Mouse (Mus musculus) cerebellum, adult 2 months (tissue): Measurements from ENCODE around the gene Bora. TPM values are rescaled to one million over a fixed set of nuclear protein-coding genes. Genes with fewer than 3 reads are reported as not detected.
A peak's percentile ranks its signal among the peaks of the same experiment; 100 is the strongest.

ENCODE experiments used
- DNase-seq, 2 experiments: peaks; one replicate each; pipeline ENCODE4 v3.0.0; 2021
- H3K27ac ChIP-seq: fragments of 200-500 bp; 2 replicates; pipeline ENCODE4 v1.5.1; 2012; ENCODE audit warnings: low read length, control low read depth, inconsistent platforms; ENCODE audit not compliant: insufficient read depth
- H3K27me3 ChIP-seq: fragments of 200-500 bp; 2 replicates; pipeline ENCODE4 v1.6.1; 2012; ENCODE audit warnings: inconsistent platforms, mild to moderate bottlenecking, low read length, moderate library complexity; ENCODE audit not compliant: control insufficient read depth, insufficient read depth
- H3K4me1 ChIP-seq: fragments of 200-500 bp; 2 replicates; pipeline ENCODE4 v1.6.1; 2011; ENCODE audit warnings: low read length; ENCODE audit not compliant: control insufficient read depth, insufficient read depth
- H3K4me3 ChIP-seq: fragments of 200-500 bp; replicated peaks from 2 replicates; pipeline ENCODE3; 2011; ENCODE audit warnings: mild to moderate bottlenecking, low read depth, low read length, control low read depth; ENCODE audit not compliant: insufficient read depth
- CTCF ChIP-seq: fragments of 200-500 bp; IDR thresholded peaks from 2 replicates; pipeline ENCODE4 v1.5.1; 2011; ENCODE audit warnings: low read depth, mild to moderate bottlenecking, control low read depth, low read length, moderate library complexity, borderline replicate concordance; ENCODE audit not compliant: insufficient read depth
- POLR2A ChIP-seq: fragments of 200-500 bp; IDR thresholded peaks from 2 replicates; pipeline ENCODE4 v1.6.1; 2011; ENCODE audit warnings: low read length, control low read depth, borderline replicate concordance; ENCODE audit not compliant: insufficient read depth
- WGBS: fragments of 180-500 bp; shearing (Covaris S2); methylation state at CpG from one replicate; pipeline ENCODE4 v1.1.7; 2018; 5-methylcytosine and 5-hydroxymethylcytosine counted together
- polyA plus RNA-seq: library from polyadenylated mRNA; depleted of rRNA; stranded (reverse); fragments of >200 nt; gene quantifications from 2 replicates; pipeline ENCODE4 v1.2.3, GENCODE M21; 2012; rRNA removed

The Bora gene
- polyA plus RNA-seq = 4.2 and 4.3 TPM in 2 replicates

- DNase-seq = peak; percentile 94
- Histone ChIP-seq H3K4me1 (peaks cover 8% of the 10 kb centered on the region), H3K27me3 (no peaks in the 10 kb centered on the region), H3K4me3 (peak within 1 kb of the TSS; percentile 99), H3K27ac (peak within 1 kb of the TSS; percentile 45)
- TF ChIP-seq CTCF = no peak
- TF ChIP-seq POLR2A = 0 out of 2 replicates have a peak, but pooled peaks have one; percentile 29
- under 1% methylated on average over 80 of the region's 81 CpGs for WGBS
Observed at GRCm38 (mm10) chr14:99046031-99046781, at the start of gene Bora, which contains the start of gene Mzt1. Gene Bora, plus strand, starts transcription at chr14:99046222. Gene Mzt1, minus strand, starts transcription at chr14:99046134.

GRCm38 (mm10) chr14:99010224-99010919 is 35.6 kb upstream of the Bora start:
- no peak for TF ChIP-seq CTCF
- TF ChIP-seq POLR2A = no peak
- peak in 1 of 2 experiments; percentile 14 for DNase-seq
- Histone ChIP-seq H3K4me1 (no peaks in the 10 kb centered on the region), H3K27ac (no peak overlapping the region), H3K27me3 (no peaks in the 10 kb centered on the region), H3K4me3 (no peak overlapping the region)
- 17% methylated on average over 8 of the region's 8 CpGs for WGBS

- 26% methylated on average over 2 of the region's 2 CpGs for WGBS
- no peak overlapping the region for H3K27ac ChIP-seq
- H3K4me1 ChIP-seq = no peaks in the 10 kb centered on the region
- H3K4me3 ChIP-seq = no peak overlapping the region
- no peak for DNase-seq
- no peak for TF ChIP-seq POLR2A
- TF ChIP-seq CTCF = no peak
- H3K27me3 ChIP-seq = no peaks in the 10 kb centered on the region
Observed at GRCm38 (mm10) chr14:99010920-99011313, 35.1 kb upstream of the Bora start.

GRCm38 (mm10) chr14:99018691-99019090 is 27.3 kb upstream of the Bora start:
- Histone ChIP-seq H3K4me1 (no peaks in the 10 kb centered on the region), H3K27ac (no peak overlapping the region), H3K4me3 (no peak overlapping the region), H3K27me3 (no peaks in the 10 kb centered on the region)
- WGBS = 93% methylated on average over 7 of the region's 7 CpGs
- TF ChIP-seq POLR2A = no peak
- TF ChIP-seq CTCF = no peak
- DNase-seq = no peak

GRCm38 (mm10) chr14:99019136-99019808 is 26.8 kb upstream of the Bora start:
- no peak for TF ChIP-seq CTCF
- H3K4me3 ChIP-seq = no peak overlapping the region
- WGBS = 68% methylated on average over 10 of the region's 10 CpGs
- no peak overlapping the region for H3K27ac ChIP-seq
- no peaks in the 10 kb centered on the region for H3K27me3 ChIP-seq
- no peaks in the 10 kb centered on the region for H3K4me1 ChIP-seq
- DNase-seq = no peak

GRCm38 (mm10) chr14:99022346-99023086 is 23.5 kb upstream of the Bora start:
- Histone ChIP-seq H3K4me1 (no peaks in the 10 kb centered on the region), H3K27me3 (no peaks in the 10 kb centered on the region), H3K4me3 (no peak overlapping the region), H3K27ac (no peak overlapping the region)
- no peak for DNase-seq
- TF ChIP-seq POLR2A (no peak), CTCF (no peak)
- 36% methylated on average over 12 of the region's 12 CpGs for WGBS

GRCm38 (mm10) chr14:99029987-99030386 is 16.0 kb upstream of the Bora start:
- no peak for TF ChIP-seq POLR2A
- TF ChIP-seq CTCF = no peak
- Histone ChIP-seq H3K4me3 (no peak overlapping the region), H3K27me3 (no peaks in the 10 kb centered on the region), H3K27ac (no peak overlapping the region), H3K4me1 (no peaks in the 10 kb centered on the region)
- no peak for DNase-seq
- 57% methylated on average over 5 of the region's 5 CpGs for WGBS
